In genomic region chr6:137803456-137804005, GRCm38 (mm10) we compare ENCODE assay signal across 10 mouse cellular contexts.
"Had no signal": no experiment of that assay in that cellular context is flagged by ENCODE, and none has a peak within 500 bp of the region (broad histone marks: within the 10 kb centered on the region; RNA-seq: fewer than 3 reads in every experiment).

No protein-coding gene starts in this region.

- H3K9me3 ChIP-seq: liver, embryonic 15.5 days had no signal

- H3K4me1 ChIP-seq: liver, embryonic 15.5 days; midbrain, embryonic 13.5 days had no signal

- DNase-seq: lung, adult 2 months; lung, postnatal 36 days; right cerebral cortex, adult 18-20 months; right cerebral cortex, postnatal 25 days; thymus, postnatal 36 days had no signal

- H3K4me2 ChIP-seq: liver, embryonic 11.5 days; liver, embryonic 15.5 days; midbrain, embryonic 13.5 days had no signal

- H3K27ac ChIP-seq: left cerebral cortex, adult 2 months; liver, embryonic 15.5 days; midbrain, embryonic 13.5 days had no signal

- ATAC-seq: lung, postnatal 0 days; midbrain, embryonic 13.5 days had no signal

- H3K4me3 ChIP-seq: left cerebral cortex, adult 2 months; liver, embryonic 15.5 days; midbrain, embryonic 13.5 days had no signal

- H3K27me3 ChIP-seq: liver, embryonic 15.5 days; midbrain, embryonic 13.5 days had no signal

- H3K9ac ChIP-seq: liver, embryonic 15.5 days; midbrain, embryonic 13.5 days had no signal
